Mouse (Mus musculus) liver, embryonic 11.5 days (tissue): ENCODE data around the gene H2-Aa. TPM values are rescaled to one million over a fixed set of nuclear protein-coding genes. Genes with fewer than 3 reads are reported as not detected.

Experiments used
- ATAC-seq: fragments of 200-750 bp; cut with Nextera tagmentation; replicated peaks from 2 replicates; pipeline ENCODE4 v1.8.0; 2017; ENCODE audit warnings: moderate number of reproducible peaks, mild to moderate bottlenecking, moderate TSS enrichment, moderate library complexity; ENCODE audit not compliant: low FRiP score
- DNase-seq: peaks from one replicate; pipeline ENCODE4 v3.0.0-alpha.2; 2017; ENCODE audit warnings: low spot score
- H3K27ac ChIP-seq: fragments of 300-500 bp; sonication (generic); 2 replicates; pipeline ENCODE4 v1.5.1; 2014; ENCODE audit warnings: mild to moderate bottlenecking, low read depth, low read length, control low read depth
- H3K27me3 ChIP-seq: fragments of 300-500 bp; sonication (generic); replicated peaks from 2 replicates; pipeline ENCODE4 v1.6.1; 2014; ENCODE audit warnings: low read length, mixed read lengths; ENCODE audit not compliant: control insufficient read depth, insufficient read depth
- H3K36me3 ChIP-seq: fragments of 300-500 bp; sonication (generic); 2 replicates; pipeline ENCODE4 v1.6.1; 2014; ENCODE audit warnings: mild to moderate bottlenecking, low read length, moderate library complexity, mixed read lengths; ENCODE audit not compliant: control insufficient read depth, insufficient read depth
- H3K4me1 ChIP-seq: fragments of 300-500 bp; sonication (generic); replicated peaks from 2 replicates; pipeline ENCODE4 v1.6.1; 2014; ENCODE audit warnings: low read length, mixed read lengths; ENCODE audit not compliant: control insufficient read depth, insufficient read depth
- H3K4me2 ChIP-seq: fragments of 300-500 bp; sonication (generic); 2 replicates; pipeline ENCODE4 v1.6.1; 2014; ENCODE audit warnings: mild to moderate bottlenecking, control low read depth, moderate library complexity
- H3K4me3 ChIP-seq: fragments of 300-500 bp; sonication (generic); 2 replicates; pipeline ENCODE4 v1.5.1; 2014; ENCODE audit warnings: low read depth, low read length, control low read depth
- H3K9ac ChIP-seq: fragments of 300-500 bp; sonication (generic); 2 replicates; pipeline ENCODE4 v1.6.1; 2014; ENCODE audit warnings: low read depth, low read length, control low read depth
- H3K9me3 ChIP-seq: fragments of 300-500 bp; sonication (generic); 2 replicates; pipeline ENCODE4 v1.6.1; 2016; ENCODE audit warnings: low read length, inconsistent platforms, mixed read lengths; ENCODE audit not compliant: control insufficient read depth
- WGBS: fragments of 180-500 bp; shearing (Covaris S2); extraction: QIAGEN DNeasy Blood & Tissue Kit; methylation state at CpG from one replicate; pipeline ENCODE4 v1.1.7; 2014; 5-methylcytosine and 5-hydroxymethylcytosine counted together
- polyA plus RNA-seq: library from polyadenylated mRNA; unstranded; fragments of >200 nt; fragmentation: Nextera tagmentation; extraction: Ambion mirVana; gene quantifications from 2 replicates; pipeline ENCODE4 v1.2.1, GENCODE M21; 2014

H2-Aa gene
- polyA plus RNA-seq, 1 experiment from 2014 or later: not detected

DNA sequence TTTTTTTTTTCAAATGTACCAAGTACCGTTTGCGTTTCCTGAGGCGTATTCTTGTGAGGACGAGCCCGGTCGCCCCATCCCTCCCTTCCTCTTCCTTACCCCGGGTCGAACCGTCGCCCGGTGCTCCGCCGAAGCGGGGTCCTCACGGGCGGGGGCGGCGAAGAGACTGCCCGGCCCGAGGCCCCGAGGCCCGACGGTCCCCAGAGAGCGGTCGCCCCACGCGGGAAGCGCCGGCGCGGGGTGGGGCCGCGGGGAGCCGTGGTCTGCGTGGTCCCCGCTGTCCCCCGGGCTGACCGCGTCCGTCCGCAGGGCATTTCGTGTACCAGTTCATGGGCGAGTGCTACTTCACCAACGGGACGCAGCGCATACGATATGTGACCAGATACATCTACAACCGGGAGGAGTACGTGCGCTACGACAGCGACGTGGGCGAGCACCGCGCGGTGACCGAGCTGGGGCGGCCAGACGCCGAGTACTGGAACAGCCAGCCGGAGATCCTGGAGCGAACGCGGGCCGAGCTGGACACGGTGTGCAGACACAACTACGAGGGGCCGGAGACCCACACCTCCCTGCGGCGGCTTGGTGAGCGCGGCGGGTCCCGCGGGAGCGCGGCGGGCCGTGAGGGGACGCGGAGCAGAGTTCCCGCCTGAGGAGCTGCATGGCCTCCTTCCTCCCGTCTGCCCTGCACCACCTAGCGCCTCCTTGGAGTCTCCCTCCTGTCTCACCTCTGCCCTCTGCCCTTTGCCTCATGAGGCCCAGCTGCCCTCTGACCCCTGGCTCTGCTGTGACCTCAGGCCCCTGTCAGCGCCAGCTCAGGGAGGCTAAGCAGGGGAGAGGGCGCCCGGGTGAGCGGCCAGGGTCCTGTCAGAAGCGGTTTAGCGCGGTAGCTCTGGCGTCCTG is 22.9 kb downstream of the H2-Aa start:
- H3K4me3 ChIP-seq: peak overlapping the region; percentile 56
- 2% methylated on average over 88 of the region's 93 CpGs for WGBS
- peak overlapping the region; percentile 61 for H3K9ac ChIP-seq
- peak overlapping the region; percentile 93 for H3K4me2 ChIP-seq
- no peaks in the 10 kb centered on the region for H3K9me3 ChIP-seq
- peak; percentile 68 for DNase-seq
- ATAC-seq: 0 out of 2 replicates have a peak, but pooled peaks have one; percentile 20
- H3K4me1 ChIP-seq: 0 out of 2 replicates have a peak, but pooled peaks cover 4% of the 10 kb centered on the region
- no peaks in the 10 kb centered on the region for H3K36me3 ChIP-seq
- H3K27ac ChIP-seq: no peak overlapping the region
- H3K27me3 ChIP-seq: peaks cover 28% of the 10 kb centered on the region

DNA sequence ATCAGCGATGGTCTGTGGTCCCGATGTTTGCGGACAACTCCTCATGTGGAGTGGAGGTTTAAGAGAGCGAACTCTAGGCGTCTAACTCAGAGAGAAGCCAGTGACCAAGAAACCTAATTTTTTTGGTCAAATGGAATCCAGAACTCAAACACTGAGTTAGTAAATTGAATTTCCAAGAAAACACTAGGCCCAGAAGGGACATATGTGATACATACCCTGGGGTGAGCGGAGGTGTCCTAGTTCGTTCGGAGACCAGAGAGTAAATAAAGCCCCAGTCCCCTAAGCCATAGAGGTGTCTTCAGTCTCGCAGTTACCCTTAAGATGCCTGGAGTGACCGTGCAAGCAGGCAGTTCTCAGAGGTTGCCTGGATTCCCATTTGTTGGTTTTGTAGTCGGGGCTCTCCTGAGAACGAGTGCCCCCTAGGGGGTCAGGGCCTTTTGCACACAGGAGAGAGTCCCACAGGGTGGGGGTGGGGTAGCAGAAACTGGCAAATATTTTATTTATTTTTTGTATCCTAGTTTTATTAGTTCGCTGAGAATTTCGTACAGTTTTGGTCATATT is 23.7 kb downstream of the H2-Aa start:
- Histone ChIP-seq H3K4me1 (0 out of 2 replicates have a peak, but pooled peaks cover 4% of the 10 kb centered on the region), H3K36me3 (no peaks in the 10 kb centered on the region), H3K4me3 (peak overlapping the region; percentile 56), H3K27me3 (peaks cover 28% of the 10 kb centered on the region), H3K9me3 (no peaks in the 10 kb centered on the region), H3K27ac (no peak overlapping the region), H3K4me2 (peak overlapping the region; percentile 93), H3K9ac (no peak overlapping the region; the same call in 1 of the 2 replicates)
- 7% methylated on average over 14 of the region's 14 CpGs for WGBS
- peak; percentile 60 for DNase-seq
- no peak for ATAC-seq

DNA sequence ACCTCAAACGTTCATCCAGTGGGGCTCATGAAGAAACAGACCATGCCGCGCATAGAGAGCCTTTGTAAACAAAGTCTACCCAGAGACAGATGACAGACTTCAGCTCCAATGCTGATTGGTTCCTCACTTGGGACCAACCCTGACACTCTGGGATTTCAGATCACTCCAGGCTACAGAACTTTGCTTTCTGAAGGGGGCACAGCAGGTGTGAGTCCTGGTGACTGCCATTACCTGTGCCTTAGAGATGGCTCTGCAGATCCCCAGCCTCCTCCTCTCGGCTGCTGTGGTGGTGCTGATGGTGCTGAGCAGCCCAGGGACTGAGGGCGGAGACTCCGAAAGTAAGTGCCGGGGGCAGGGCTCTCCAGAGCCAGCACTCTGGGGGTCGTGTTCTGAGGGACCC is 24.6 kb downstream of the H2-Aa start:
- Histone ChIP-seq H3K4me2 (peak overlapping the region; percentile 93), H3K9me3 (no peaks in the 10 kb centered on the region), H3K27me3 (peaks cover 28% of the 10 kb centered on the region), H3K4me3 (peak overlapping the region; percentile 56), H3K36me3 (no peaks in the 10 kb centered on the region), H3K4me1 (0 out of 2 replicates have a peak, but pooled peaks cover 4% of the 10 kb centered on the region), H3K9ac (no peak overlapping the region), H3K27ac (no peak overlapping the region)
- peak; percentile 68 for DNase-seq
- WGBS: 3% methylated on average over 8 of the region's 8 CpGs
- ATAC-seq: peak; percentile 66

DNA sequence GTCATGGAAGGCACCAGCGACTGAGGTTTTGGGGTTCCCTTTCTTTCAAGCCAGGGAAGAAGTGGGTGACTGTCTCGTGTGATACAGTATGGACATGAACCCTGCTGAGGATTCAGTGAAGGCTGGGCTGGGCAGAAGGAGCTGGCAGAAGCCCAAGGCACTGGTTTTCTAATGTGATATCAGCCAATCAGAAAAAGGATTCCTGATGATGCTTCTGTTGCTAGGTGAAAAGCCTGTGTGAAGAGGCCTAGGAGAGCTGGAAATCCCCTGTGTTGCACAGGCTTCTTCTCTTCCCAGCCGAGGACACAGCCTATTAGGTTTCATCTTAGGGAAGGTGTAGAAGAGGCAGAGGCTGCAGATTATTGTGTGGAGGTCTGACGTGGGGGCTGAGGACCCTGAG is 26.1 kb downstream of the H2-Aa start:
- H3K4me1 ChIP-seq: 0 out of 2 replicates have a peak, but pooled peaks cover 4% of the 10 kb centered on the region
- H3K36me3 ChIP-seq: no peaks in the 10 kb centered on the region
- H3K4me3 ChIP-seq: no peak overlapping the region
- ATAC-seq (no peak), DNase-seq (no peak)
- no peak overlapping the region for H3K4me2 ChIP-seq
- H3K27me3 ChIP-seq: peaks cover 28% of the 10 kb centered on the region
- WGBS: 27% methylated on average over 4 of the region's 4 CpGs
- no peak overlapping the region for H3K27ac ChIP-seq
- H3K9ac ChIP-seq: no peak overlapping the region
- no peaks in the 10 kb centered on the region for H3K9me3 ChIP-seq

DNA sequence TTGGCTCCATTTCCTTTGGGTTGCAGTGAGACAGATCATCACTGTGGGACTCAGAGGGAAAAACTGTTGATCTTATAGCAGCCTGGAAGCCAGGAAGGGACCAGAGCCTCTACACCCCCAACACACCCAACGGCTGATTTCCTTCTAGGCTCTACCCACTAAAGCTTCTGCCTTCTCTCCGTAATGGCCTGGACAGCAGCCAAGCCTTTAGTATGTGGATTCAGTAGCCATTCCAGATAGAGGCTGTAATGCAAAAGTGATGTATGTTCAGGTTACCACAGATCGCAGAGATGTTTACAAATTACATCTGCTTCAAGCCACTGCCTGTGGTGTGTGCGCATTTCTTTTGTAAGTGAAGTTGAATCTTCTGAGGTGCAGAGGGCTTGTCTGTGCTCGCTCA is 27.1 kb downstream of the H2-Aa start:
- no peak overlapping the region for H3K9ac ChIP-seq
- DNase-seq (no peak), ATAC-seq (no peak)
- no peak overlapping the region for H3K4me2 ChIP-seq
- 70% methylated on average over 5 of the region's 5 CpGs for WGBS
- 0 out of 2 replicates have a peak, but pooled peaks cover 4% of the 10 kb centered on the region for H3K4me1 ChIP-seq
- H3K27ac ChIP-seq: no peak overlapping the region
- peaks cover 28% of the 10 kb centered on the region for H3K27me3 ChIP-seq
- H3K36me3 ChIP-seq: no peaks in the 10 kb centered on the region
- H3K9me3 ChIP-seq: no peaks in the 10 kb centered on the region
- H3K4me3 ChIP-seq: no peak overlapping the region

DNA sequence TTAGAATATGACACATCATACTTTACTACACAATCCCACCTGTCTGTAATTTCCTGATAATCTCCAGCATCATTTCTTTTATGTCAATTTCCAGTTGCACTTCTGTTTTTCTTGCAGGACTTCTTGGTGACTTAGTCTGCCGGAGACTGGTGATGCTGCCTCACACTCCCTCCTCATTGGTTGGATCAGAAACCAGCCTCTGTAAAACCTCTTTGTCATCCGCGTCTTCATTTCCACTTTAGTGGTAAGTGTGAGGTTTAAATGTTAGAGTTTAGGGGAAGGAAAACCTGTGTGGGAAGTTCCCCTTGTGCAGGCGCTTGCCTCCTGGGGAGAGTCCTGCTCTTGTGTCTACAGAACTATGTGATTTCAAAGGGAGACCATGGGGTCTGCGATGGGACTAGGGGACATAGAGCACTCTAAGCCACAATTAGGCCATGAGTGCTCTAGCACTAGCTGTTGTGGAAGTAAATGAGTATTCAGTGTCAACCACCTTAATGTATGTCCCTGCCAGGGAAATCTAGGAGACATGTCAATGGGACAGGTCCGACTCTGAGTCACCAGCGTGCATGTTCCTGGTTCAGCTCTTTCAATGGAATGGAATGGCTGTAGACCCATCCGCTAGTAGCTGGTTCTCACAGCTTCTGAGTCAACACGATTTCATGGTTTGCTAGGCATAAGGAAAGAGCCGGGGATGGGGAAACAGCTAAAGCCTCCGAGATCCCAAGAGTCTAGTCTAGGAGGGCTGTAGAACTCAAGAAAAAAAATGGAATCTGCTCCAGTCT is 29.8 kb downstream of the H2-Aa start, which contains the start of gene H2-Ab1:
Gene H2-Ab1, plus strand, starts transcription at position 96 of the 782 bp plus-strand sequence.
- WGBS: 63% methylated on average over 11 of the region's 11 CpGs
- H3K4me3 ChIP-seq: no peak within 1 kb of the TSS
- H3K27ac ChIP-seq: no peak within 1 kb of the TSS
- ATAC-seq: no peak
- H3K36me3 ChIP-seq: no peaks in the 10 kb centered on the region
- H3K4me2 ChIP-seq: no peak within 1 kb of the TSS
- no peak within 1 kb of the TSS for H3K9ac ChIP-seq
- peaks cover 4% of the 10 kb centered on the region for H3K27me3 ChIP-seq
- peak; percentile 44 for DNase-seq
- no peaks in the 10 kb centered on the region for H3K9me3 ChIP-seq
- H3K4me1 ChIP-seq: no peaks in the 10 kb centered on the region

DNA sequence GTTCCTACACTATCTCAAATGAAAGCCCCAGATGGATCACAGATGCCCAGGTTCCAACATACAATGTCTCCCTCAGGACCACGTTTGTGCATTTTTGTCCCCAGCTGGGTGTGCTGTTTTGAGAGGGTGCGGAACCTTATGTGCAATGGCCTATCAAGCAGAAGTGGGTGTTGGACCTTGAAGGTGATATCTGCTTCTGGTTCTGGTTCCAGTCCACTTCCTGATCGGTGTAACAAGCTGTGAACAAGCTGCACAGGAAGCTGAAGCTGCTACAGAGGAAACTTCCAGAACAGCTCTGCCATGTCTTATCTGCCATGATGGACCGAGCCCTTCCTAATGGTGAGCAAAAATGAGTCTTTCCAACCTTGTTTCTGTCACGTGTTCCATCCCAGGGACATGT is 31.1 kb downstream of the H2-Aa start:
- Histone ChIP-seq H3K4me3 (no peak overlapping the region), H3K9ac (no peak overlapping the region), H3K9me3 (no peaks in the 10 kb centered on the region), H3K36me3 (no peaks in the 10 kb centered on the region), H3K4me1 (no peaks in the 10 kb centered on the region), H3K4me2 (no peak overlapping the region), H3K27ac (no peak overlapping the region), H3K27me3 (no peaks in the 10 kb centered on the region; the same call in none of the 2 replicates)
- DNase-seq (no peak), ATAC-seq (no peak)
- 72% methylated on average over 5 of the region's 5 CpGs for WGBS

DNA sequence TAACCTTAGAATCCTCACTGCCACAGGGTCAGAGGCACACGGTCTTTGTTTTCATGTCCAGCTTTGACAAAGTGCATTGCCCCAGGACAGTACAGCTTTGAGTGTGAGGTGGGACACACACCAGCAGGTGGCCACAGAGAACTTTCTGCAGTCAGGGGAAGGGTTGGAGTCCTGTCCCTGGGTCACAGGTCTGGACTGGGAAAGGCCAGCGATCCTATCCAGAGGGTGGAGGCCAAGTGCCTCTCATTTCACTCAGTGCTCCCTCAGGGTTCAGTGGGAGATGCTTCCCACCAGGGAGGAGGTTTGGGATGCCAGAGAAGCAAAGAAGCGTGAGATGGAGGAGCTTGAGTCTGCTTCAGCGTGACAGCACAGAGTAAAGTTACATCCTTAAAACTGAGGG is 36.0 kb downstream of the H2-Aa start:
- 56% methylated on average over 4 of the region's 4 CpGs for WGBS
- peak; percentile 24 for DNase-seq

More for the DNA sequence above, 36.0 kb downstream of the H2-Aa start:
- Histone ChIP-seq H3K27ac (no peak overlapping the region), H3K9ac (no peak overlapping the region), H3K4me1 (no peaks in the 10 kb centered on the region), H3K27me3 (peaks cover 3% of the 10 kb centered on the region), H3K9me3 (no peaks in the 10 kb centered on the region), H3K36me3 (no peaks in the 10 kb centered on the region), H3K4me2 (no peak overlapping the region), H3K4me3 (no peak overlapping the region)
- ATAC-seq: no peak
